Mouse (Mus musculus): ENCODE results near the gene Rin2. TPM values are rescaled to one million over a fixed set of nuclear protein-coding genes. Genes with fewer than 3 reads are reported as not detected.

Gene Rin2
- polyA plus RNA-seq, 1 experiment, result 9.3 TPM

GRCm38 (mm10) chr2:145881932-145882331 lies 206.9 kb downstream of the Rin2 start:
- Histone ChIP-seq H3K79me2 (ENCODE audit: control insufficient read depth, insufficient read depth) (no peaks in the 10 kb centered on the region), H3K4me3 (ENCODE audit: insufficient read depth, poor library complexity, severe bottlenecking) (no peak overlapping the region), H3ac (ENCODE audit: control insufficient read depth, insufficient read length, low read depth) (no peak overlapping the region), H3K36me3 (ENCODE audit: control insufficient read depth, insufficient read depth) (peaks cover 55% of the 10 kb centered on the region), H3K27me3 (ENCODE audit: control insufficient read depth, insufficient read depth, insufficient read length) (no peaks in the 10 kb centered on the region), H3K79me3 (ENCODE audit: low read depth) (no peaks in the 10 kb centered on the region)
- no peak for TF ChIP-seq FOSL1 (IDR thresholded peaks at IDR 0.05; ENCODE audit: insufficient read depth, low read length, poor library complexity, severe bottlenecking)
- TF ChIP-seq MAX (IDR thresholded peaks at IDR 0.05), result no peak
- TF ChIP-seq CEBPB (IDR thresholded peaks at IDR 0.05; ENCODE audit: low read depth), result no peak
- no peak for TF ChIP-seq CTCF (IDR thresholded peaks at IDR 0.05; ENCODE audit: control insufficient read depth, insufficient read depth, insufficient read length)
- TF ChIP-seq MYOG (IDR thresholded peaks at IDR 0.05; ENCODE audit: control insufficient read depth, extremely low read depth, insufficient read length), result no peak

GRCm38 (mm10) chr2:145882398-145882797 lies 207.4 kb downstream of the Rin2 start:
- Histone ChIP-seq H3ac (ENCODE audit: control insufficient read depth, insufficient read length, low read depth) (no peak overlapping the region), H3K36me3 (ENCODE audit: control insufficient read depth, insufficient read depth) (peaks cover 59% of the 10 kb centered on the region)

DNA sequence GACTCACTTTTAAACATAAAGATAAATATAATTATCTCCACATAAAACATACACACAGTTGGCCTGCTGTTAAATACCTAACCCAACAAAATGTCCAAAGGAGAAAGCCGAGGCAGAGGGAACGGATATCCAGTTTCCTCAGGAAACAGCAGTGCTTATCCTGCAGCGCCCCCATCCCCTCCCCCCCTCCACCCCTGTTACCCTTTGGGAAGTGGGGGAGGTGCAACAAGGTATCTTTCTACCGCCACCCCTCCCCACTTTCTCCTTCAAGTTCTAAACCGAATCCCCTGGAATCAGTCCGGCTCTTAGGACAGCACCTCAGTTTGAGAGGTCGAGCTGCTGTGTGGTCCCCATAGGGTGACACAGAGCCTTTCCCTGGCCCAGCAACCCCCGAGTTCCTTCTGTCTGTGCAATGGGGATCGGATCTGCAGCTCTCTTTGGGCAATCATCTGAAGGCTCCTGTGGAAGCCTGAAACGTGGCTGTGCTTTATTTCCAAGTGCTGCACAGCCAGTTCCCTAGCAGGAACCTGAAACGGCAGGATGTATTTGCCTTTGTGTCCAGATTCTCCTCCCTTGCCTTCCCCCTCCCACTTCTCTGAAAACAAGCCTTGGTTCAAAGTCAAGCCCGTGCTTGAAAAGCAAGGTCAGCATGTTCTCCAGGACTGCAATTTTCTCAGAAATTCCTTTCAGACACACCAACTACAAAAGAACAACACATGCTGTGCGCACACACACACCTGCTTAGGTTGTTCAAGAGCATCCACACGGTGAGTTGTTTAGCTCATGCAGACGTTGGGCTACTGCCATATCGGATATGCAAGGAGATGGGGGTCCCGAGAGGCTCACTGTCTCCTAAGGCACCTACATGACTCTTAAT lies 209.3 kb downstream of the Rin2 start:
- H3K4me3 ChIP-seq (ENCODE audit: insufficient read depth, poor library complexity, severe bottlenecking), result no peak overlapping the region
- TF ChIP-seq CTCF (IDR thresholded peaks at IDR 0.05; ENCODE audit: control insufficient read depth, insufficient read depth, insufficient read length) (no peak), FOSL1 (IDR thresholded peaks at IDR 0.05; ENCODE audit: insufficient read depth, low read length, poor library complexity, severe bottlenecking) (no peak), USF1 (IDR thresholded peaks at IDR 0.05; ENCODE audit: low read depth) (no peak), MYOD1 (IDR thresholded peaks at IDR 0.05; ENCODE audit: control insufficient read depth, insufficient read length, low read depth) (no peak), MYOG (IDR thresholded peaks at IDR 0.05; ENCODE audit: control insufficient read depth, extremely low read depth, insufficient read length) (no peak), CEBPB (IDR thresholded peaks at IDR 0.05; ENCODE audit: low read depth) (no peak), MAX (IDR thresholded peaks at IDR 0.05) (no peak)

More at GRCm38 (mm10) chr2:145882398-145882797, 207.4 kb downstream of the Rin2 start:
- TF ChIP-seq FOSL1 (IDR thresholded peaks at IDR 0.05; ENCODE audit: insufficient read depth, low read length, poor library complexity, severe bottlenecking), result no peak
- no peak for TF ChIP-seq CTCF (IDR thresholded peaks at IDR 0.05; ENCODE audit: control insufficient read depth, insufficient read depth, insufficient read length)
- TF ChIP-seq MYOG (IDR thresholded peaks at IDR 0.05; ENCODE audit: control insufficient read depth, extremely low read depth, insufficient read length), result no peak
- TF ChIP-seq CEBPB (IDR thresholded peaks at IDR 0.05; ENCODE audit: low read depth), result no peak
- TF ChIP-seq MAX (IDR thresholded peaks at IDR 0.05), result no peak
- no peak for TF ChIP-seq MYOD1 (IDR thresholded peaks at IDR 0.05; ENCODE audit: control insufficient read depth, insufficient read length, low read depth)
- TF ChIP-seq USF1 (IDR thresholded peaks at IDR 0.05; ENCODE audit: low read depth), result no peak
- Histone ChIP-seq H3K79me2 (ENCODE audit: control insufficient read depth, insufficient read depth) (no peaks in the 10 kb centered on the region), H3K4me3 (ENCODE audit: insufficient read depth, poor library complexity, severe bottlenecking) (no peak overlapping the region), H3K79me3 (ENCODE audit: low read depth) (no peaks in the 10 kb centered on the region), H3K27me3 (ENCODE audit: control insufficient read depth, insufficient read depth, insufficient read length) (no peaks in the 10 kb centered on the region)

DNA sequence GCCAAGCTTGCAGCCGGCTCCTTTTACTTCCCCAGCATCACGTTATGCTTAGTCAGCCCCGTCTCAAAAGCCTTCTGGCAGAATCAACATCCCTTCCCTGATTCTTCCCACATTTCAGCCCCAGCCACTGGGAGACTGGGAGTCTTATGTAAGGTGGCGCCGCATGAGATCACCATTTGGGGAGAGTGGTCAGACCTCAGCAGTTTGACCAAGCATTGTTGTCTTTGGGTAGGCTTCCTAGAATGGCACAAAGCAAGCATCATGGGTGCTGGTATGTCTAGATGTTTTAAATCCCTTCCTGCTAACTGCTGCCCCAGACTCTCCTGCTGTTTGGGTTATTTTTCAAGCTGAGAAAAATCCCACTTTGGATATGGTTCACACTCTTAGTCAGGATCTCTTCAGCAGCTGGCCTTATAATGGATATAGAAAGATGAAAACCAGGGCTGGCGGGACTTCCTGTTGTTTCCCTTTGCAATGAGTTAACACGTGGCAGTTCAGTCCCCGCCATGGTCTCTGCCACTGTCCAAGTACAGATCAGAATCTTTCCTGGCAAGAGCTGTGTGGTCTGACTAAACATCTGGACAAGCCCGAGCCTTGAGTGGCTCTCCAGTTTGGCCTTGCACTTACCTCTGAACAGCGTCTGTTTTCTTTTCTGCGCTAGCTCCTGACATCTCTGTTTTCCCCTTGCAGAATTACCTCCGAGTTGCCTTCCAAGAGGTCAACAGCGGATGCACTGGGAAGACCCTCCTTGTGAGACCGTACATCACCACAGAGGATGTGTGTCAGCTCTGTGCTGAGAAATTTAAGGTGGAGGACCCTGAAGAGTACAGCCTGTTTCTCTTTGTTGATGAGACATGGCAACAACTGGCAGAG lies 210.1 kb downstream of the Rin2 start:
- H3K79me3 ChIP-seq (ENCODE audit: low read depth), result no peaks in the 10 kb centered on the region
- no peak overlapping the region for H3ac ChIP-seq (ENCODE audit: control insufficient read depth, insufficient read length, low read depth)
- H3K36me3 ChIP-seq (ENCODE audit: control insufficient read depth, insufficient read depth), result peaks cover 38% of the 10 kb centered on the region
- no peak for TF ChIP-seq FOSL1 (IDR thresholded peaks at IDR 0.05; ENCODE audit: insufficient read depth, low read length, poor library complexity, severe bottlenecking)
- no peak for TF ChIP-seq CTCF (IDR thresholded peaks at IDR 0.05; ENCODE audit: control insufficient read depth, insufficient read depth, insufficient read length)
- TF ChIP-seq MYOD1 (IDR thresholded peaks at IDR 0.05; ENCODE audit: control insufficient read depth, insufficient read length, low read depth), result no peak
- TF ChIP-seq MYOG (IDR thresholded peaks at IDR 0.05; ENCODE audit: control insufficient read depth, extremely low read depth, insufficient read length), result no peak
- TF ChIP-seq USF1 (IDR thresholded peaks at IDR 0.05; ENCODE audit: low read depth), result no peak
- no peak for TF ChIP-seq CEBPB (IDR thresholded peaks at IDR 0.05; ENCODE audit: low read depth)
- TF ChIP-seq MAX (IDR thresholded peaks at IDR 0.05), result no peak
- H3K79me2 ChIP-seq (ENCODE audit: control insufficient read depth, insufficient read depth), result no peaks in the 10 kb centered on the region
- no peak overlapping the region for H3K4me3 ChIP-seq (ENCODE audit: insufficient read depth, poor library complexity, severe bottlenecking)
- no peaks in the 10 kb centered on the region for H3K27me3 ChIP-seq (ENCODE audit: control insufficient read depth, insufficient read depth, insufficient read length)

More for the DNA sequence above, 209.3 kb downstream of the Rin2 start:
- Histone ChIP-seq H3K79me3 (ENCODE audit: low read depth) (no peaks in the 10 kb centered on the region), H3K27me3 (ENCODE audit: control insufficient read depth, insufficient read depth, insufficient read length) (no peaks in the 10 kb centered on the region), H3ac (ENCODE audit: control insufficient read depth, insufficient read length, low read depth) (no peak overlapping the region), H3K36me3 (ENCODE audit: control insufficient read depth, insufficient read depth) (peaks cover 44% of the 10 kb centered on the region), H3K79me2 (ENCODE audit: control insufficient read depth, insufficient read depth) (no peaks in the 10 kb centered on the region)

- no peak for TF ChIP-seq MAX (IDR thresholded peaks at IDR 0.05)
- TF ChIP-seq CTCF (IDR thresholded peaks at IDR 0.05; ENCODE audit: control insufficient read depth, insufficient read depth, insufficient read length), result no peak
- TF ChIP-seq MYOD1 (IDR thresholded peaks at IDR 0.05; ENCODE audit: control insufficient read depth, insufficient read length, low read depth), result no peak
- no peak for TF ChIP-seq MYOG (IDR thresholded peaks at IDR 0.05; ENCODE audit: control insufficient read depth, extremely low read depth, insufficient read length)
- no peak for TF ChIP-seq CEBPB (IDR thresholded peaks at IDR 0.05; ENCODE audit: low read depth)
- no peak for TF ChIP-seq USF1 (IDR thresholded peaks at IDR 0.05; ENCODE audit: low read depth)
- no peak for TF ChIP-seq FOSL1 (IDR thresholded peaks at IDR 0.05; ENCODE audit: insufficient read depth, low read length, poor library complexity, severe bottlenecking)
- H3ac ChIP-seq (ENCODE audit: control insufficient read depth, insufficient read length, low read depth), result no peak overlapping the region
- H3K79me2 ChIP-seq (ENCODE audit: control insufficient read depth, insufficient read depth), result no peaks in the 10 kb centered on the region
- H3K79me3 ChIP-seq (ENCODE audit: low read depth), result no peaks in the 10 kb centered on the region
- no peak overlapping the region for H3K4me3 ChIP-seq (ENCODE audit: insufficient read depth, poor library complexity, severe bottlenecking)
- no peaks in the 10 kb centered on the region for H3K27me3 ChIP-seq (ENCODE audit: control insufficient read depth, insufficient read depth, insufficient read length)
- peaks cover 36% of the 10 kb centered on the region for H3K36me3 ChIP-seq (ENCODE audit: control insufficient read depth, insufficient read depth)
These were observed 213.1 kb downstream of the Rin2 start for GRCm38 (mm10) chr2:145887937-145888765.
